Mouse (Mus musculus) large intestine, adult 2 months (tissue): Measurements from ENCODE around the gene 1700021F05Rik. TPM values are rescaled to one million over a fixed set of nuclear protein-coding genes. Genes with fewer than 3 reads are reported as not detected.

ENCODE experiments used
- DNase-seq: peaks from one replicate; pipeline ENCODE4 v3.0.0-alpha.2; 2012; ENCODE audit warnings: low read depth, low spot score
- WGBS: fragments of 180-500 bp; shearing (Covaris S2); methylation state at CpG from one replicate; pipeline ENCODE4 v1.1.7; 2018; 5-methylcytosine and 5-hydroxymethylcytosine counted together
- polyA plus RNA-seq: library from polyadenylated mRNA; depleted of rRNA; stranded (reverse); fragments of >200 nt; gene quantifications from 2 replicates; pipeline ENCODE4 v1.2.3, GENCODE M21; 2012; rRNA removed

Gene 1700021F05Rik
- polyA plus RNA-seq, 1 experiment = 11.1 TPM

DNA sequence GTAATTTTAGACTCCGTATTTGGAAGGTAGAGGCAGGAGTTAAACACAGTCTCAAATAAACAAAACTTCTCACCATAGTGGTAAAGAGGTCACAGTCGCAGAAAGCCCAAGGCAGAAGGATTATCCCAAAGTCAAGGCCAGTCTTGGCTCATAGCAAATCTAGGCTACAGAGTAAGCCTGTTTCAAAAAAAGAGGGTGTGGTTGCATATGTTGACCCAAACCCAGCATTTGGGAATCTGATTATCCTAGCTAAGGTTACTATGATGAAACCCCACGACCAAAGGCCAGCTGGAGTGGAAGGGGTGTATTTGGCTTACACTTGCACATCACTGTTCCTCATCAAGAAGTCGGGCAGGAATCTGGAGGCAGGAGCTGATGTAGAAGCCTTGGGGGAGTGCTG, 52.5 kb downstream of the 1700021F05Rik start:
- no peak for DNase-seq
- 42% methylated on average over 4 of the region's 4 CpGs for WGBS

GRCm38 (mm10) chr10:43487441-43488010, 53.3 kb downstream of the 1700021F05Rik start:
- 31% methylated on average over 3 of the region's 3 CpGs for WGBS
- DNase-seq = no peak

GRCm38 (mm10) chr10:43485751-43486268, 55.0 kb downstream of the 1700021F05Rik start:
- 75% methylated on average over 6 of the region's 6 CpGs for WGBS
- no peak for DNase-seq

- 52% methylated on average over 9 of the region's 9 CpGs for WGBS
- DNase-seq = no peak
Observed at GRCm38 (mm10) chr10:43483426-43483995, 57.3 kb downstream of the 1700021F05Rik start.

DNA sequence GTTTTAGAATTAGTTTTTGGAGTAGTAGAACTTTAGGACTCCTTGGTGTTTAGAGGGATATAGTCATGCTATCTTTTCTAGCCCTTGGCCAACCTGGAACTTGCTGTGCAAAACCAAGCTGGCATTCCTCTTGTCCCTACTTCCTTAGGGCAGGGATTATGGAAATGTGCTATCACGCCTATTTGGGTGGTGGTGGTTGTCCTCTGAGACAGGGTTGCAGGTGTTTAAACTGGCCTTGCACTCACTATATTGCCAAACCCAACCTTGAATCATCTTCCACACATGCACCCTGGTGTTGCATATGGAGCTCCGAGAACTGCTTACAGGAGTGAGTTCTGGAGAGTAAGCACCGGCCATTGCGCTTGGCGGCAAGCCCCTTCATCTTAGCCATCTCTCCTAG, 58.8 kb downstream of the 1700021F05Rik start:
- WGBS = 88% methylated on average over 5 of the region's 5 CpGs
- DNase-seq = no peak

DNA sequence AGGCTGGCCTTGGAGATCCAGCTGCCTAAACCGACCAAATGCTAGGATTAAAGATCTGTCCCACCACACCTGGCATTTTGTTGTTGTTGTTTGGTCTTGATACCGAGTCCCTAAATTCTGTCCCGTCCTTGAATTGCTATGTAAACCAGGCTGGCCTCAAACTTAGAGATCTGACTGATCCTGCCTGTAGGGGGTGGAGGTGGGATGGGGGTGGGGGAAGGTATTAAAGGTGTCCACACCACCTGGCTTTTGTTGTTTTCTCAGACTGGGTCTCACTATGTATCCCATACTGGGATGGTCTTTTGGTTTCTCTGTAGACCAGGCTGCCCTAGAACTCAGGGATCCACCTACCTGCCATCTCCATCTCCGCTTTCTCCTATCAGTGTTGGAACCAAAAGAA, 59.6 kb downstream of the 1700021F05Rik start:
- 69% methylated on average over 4 of the region's 4 CpGs for WGBS
- DNase-seq = no peak

DNA sequence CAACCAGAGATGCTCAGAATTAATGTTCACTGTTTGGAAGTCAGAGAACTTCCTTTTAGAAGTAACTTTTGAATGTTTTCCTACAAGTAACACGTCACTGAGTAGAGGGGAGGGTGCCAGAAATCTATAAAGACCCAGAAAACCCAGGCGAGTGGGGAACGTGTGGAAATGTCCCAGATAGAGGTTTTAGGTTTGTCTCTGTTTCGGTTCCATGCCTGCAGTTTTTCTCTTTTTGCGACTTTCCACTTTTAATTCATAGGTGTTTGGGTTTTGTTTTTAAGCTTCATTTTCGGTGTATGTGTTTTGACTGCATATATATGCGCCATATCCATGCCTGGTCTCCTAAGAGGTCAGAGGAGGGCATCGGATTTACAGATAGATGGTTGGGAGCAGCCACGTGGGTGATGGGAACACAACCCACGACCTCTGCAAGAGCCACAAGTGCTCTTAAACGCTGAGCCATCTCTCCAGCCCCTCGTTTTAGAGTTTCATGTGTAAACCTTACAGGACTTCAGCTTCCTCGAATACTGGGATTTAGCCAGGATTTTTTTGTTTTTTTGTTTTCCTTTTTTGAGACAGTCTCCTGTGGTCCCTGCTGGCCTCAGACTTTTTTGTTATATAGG, 60.5 kb downstream of the 1700021F05Rik start:
- WGBS = 24% methylated on average over 13 of the region's 13 CpGs

GRCm38 (mm10) chr10:43479436-43480157, 61.2 kb downstream of the 1700021F05Rik start:
- WGBS = under 1% methylated on average over 97 of the region's 103 CpGs
- no peak for DNase-seq

More for the DNA sequence above, 60.5 kb downstream of the 1700021F05Rik start:
- no peak for DNase-seq

- DNase-seq = no peak
- WGBS = under 1% methylated on average over 97 of the region's 101 CpGs
Observed at GRCm38 (mm10) chr10:43478751-43479435, 61.9 kb downstream of the 1700021F05Rik start, which contains the start of gene Bend3. Gene Bend3, plus strand, starts transcription at chr10:43478831.

DNA sequence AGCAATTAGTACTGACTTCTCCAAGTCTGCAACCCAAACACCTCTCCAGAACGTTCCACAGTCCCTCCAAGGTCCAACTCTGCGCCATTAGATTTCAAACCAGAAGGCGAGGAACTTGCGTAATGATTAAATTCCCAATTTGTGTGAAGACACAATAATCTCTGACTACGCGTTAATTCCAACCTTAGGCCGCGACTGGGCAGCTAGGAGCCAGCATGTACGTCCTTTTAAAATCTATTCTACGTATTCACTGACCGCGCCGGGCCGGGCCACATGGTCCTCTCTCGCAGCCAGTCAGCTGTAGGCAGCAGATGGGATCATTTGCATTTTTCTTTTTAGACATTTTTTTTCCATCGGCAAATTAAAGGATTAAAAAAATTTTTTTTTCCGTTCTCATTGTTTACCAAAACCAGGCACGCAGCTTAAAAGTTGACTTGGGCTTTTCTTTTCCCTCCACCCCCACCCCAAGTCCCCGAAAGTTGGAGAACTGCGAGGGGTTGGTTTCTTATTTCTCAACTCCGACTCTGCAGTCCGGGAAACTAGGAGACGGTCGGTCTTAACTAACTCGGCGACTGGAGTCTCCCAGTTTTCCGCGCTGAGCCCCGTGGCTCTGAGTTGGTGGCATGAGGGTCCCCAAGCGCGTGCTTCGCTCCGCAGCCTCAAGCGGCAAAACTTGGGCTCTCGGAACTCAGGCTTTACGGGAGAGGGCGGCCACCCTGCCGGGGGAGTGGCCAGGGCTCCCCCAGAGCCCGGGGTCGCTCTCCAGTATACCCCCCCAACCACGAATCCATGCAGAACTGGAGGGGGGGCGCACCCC, 62.7 kb downstream of the 1700021F05Rik start:
- 3% methylated on average over 42 of the region's 42 CpGs for WGBS
- DNase-seq = no peak

GRCm38 (mm10) chr10:43477459-43477858, 63.3 kb downstream of the 1700021F05Rik start:
- WGBS = 71% methylated on average over 9 of the region's 9 CpGs
- DNase-seq = no peak

GRCm38 (mm10) chr10:43475376-43475775, 65.4 kb downstream of the 1700021F05Rik start:
- 37% methylated on average over 4 of the region's 4 CpGs for WGBS
- DNase-seq = no peak

Other genes starting within 250 kb of the 1700021F05Rik start
- gene Bend3, start 62.2 kb downstream of the 1700021F05Rik start, polyA plus RNA-seq = 2.2 and 2.7 TPM in 2 replicates
- gene Gm9803, start 16.9 kb downstream of the 1700021F05Rik start, polyA plus RNA-seq = 50.4 and 54.8 TPM in 2 replicates
- 186 and 194 TPM in 2 replicates for gene Cd24a, start 37.3 kb upstream of the 1700021F05Rik start, polyA plus RNA-seq